In genomic region chr13:99560674-99561639, GRCm38 (mm10) we compare ENCODE assay signal across 12 mouse cellular contexts. TPM values are rescaled to one million over a fixed set of nuclear protein-coding genes. Genes with fewer than 3 reads are reported as not detected.
DNase-seq lines count a peak whose midpoint lies in the region; ATAC-seq and TF ChIP-seq lines count a peak whose summit lies in the region.
"Had no signal": no experiment of that assay in that cellular context is flagged by ENCODE, and none has a peak within 500 bp of the region (broad histone marks: within the 10 kb centered on the region; RNA-seq: fewer than 3 reads in every experiment).

No protein-coding gene starts in this region.

- H3K4me2 ChIP-seq in lung, postnatal 0 days (replicated peaks; ENCODE audit: low read depth, low read length) = no peak overlapping the region
- H3K4me2 ChIP-seq in forebrain, embryonic 13.5 days = no peak overlapping the region; the same call in 1 of the 2 replicates
- H3K4me2 ChIP-seq in hindbrain, embryonic 16.5 days (ENCODE audit: low read length) = no peak overlapping the region

- no peaks in the 10 kb centered on the region for H3K36me3 ChIP-seq in lung, postnatal 0 days (ENCODE audit: insufficient read depth, low read length)
- no peaks in the 10 kb centered on the region for H3K36me3 ChIP-seq in forebrain, embryonic 13.5 days (ENCODE audit: poor library complexity, severe bottlenecking)
- no peaks in the 10 kb centered on the region for H3K36me3 ChIP-seq in hindbrain, embryonic 16.5 days (ENCODE audit: control insufficient read depth, insufficient read depth, low read length)

- 54% methylated on average over 12 of the region's 13 CpGs for WGBS in lung, postnatal 0 days
- WGBS in forebrain, embryonic 13.5 days = 20% methylated on average over 12 of the region's 13 CpGs
- WGBS in hindbrain, embryonic 16.5 days = 39% methylated on average over 13 of the region's 13 CpGs

- H3K4me1 ChIP-seq in lung, postnatal 0 days (ENCODE audit: insufficient read depth, low read depth, low read length) = no peaks in the 10 kb centered on the region
- H3K4me1 ChIP-seq in forebrain, embryonic 13.5 days = peaks cover 34% of the 10 kb centered on the region
- peaks cover 18% of the 10 kb centered on the region for H3K4me1 ChIP-seq in hindbrain, embryonic 16.5 days (ENCODE audit: control insufficient read depth, insufficient read depth, low read depth, low read length)

- no peaks in the 10 kb centered on the region for H3K9me3 ChIP-seq in lung, postnatal 0 days (ENCODE audit: low read length)
- H3K9me3 ChIP-seq in forebrain, embryonic 13.5 days (replicated peaks) = no peaks in the 10 kb centered on the region
- H3K9me3 ChIP-seq in hindbrain, embryonic 16.5 days (ENCODE audit: control insufficient read depth, low read length) = no peaks in the 10 kb centered on the region

- DNase-seq in lung, postnatal 10 days = peak; percentile 14
- no peak for DNase-seq in lung, postnatal 0 days (ENCODE audit: low spot score)
- DNase-seq in retina, embryonic 14.5 days (ENCODE audit: low spot score) = peak; percentile 29
- no peak for DNase-seq in cerebellum, adult 11-12 months
- DNase-seq in adrenal gland, adult 18-20 months (ENCODE audit: low spot score in 2 of 2) = no peak
- DNase-seq: adrenal gland, postnatal 14 days; cerebellum, postnatal 14 days; spleen, adult 18-20 months; thymus, postnatal 36 days had no signal

- no peaks in the 10 kb centered on the region for H3K27me3 ChIP-seq in lung, postnatal 0 days (replicated peaks; ENCODE audit: insufficient read depth, low read length)
- no peaks in the 10 kb centered on the region for H3K27me3 ChIP-seq in forebrain, embryonic 13.5 days
- no peaks in the 10 kb centered on the region for H3K27me3 ChIP-seq in hindbrain, embryonic 16.5 days (replicated peaks; ENCODE audit: control insufficient read depth, insufficient read depth, low read length)

- no peak for ATAC-seq in lung, postnatal 0 days
- no peak for ATAC-seq in forebrain, embryonic 13.5 days
- ATAC-seq in hindbrain, embryonic 16.5 days = peak; percentile 51

- TF ChIP-seq CTCF in lung, postnatal 0 days (IDR thresholded peaks at IDR 0.05) = no peak

- no peak overlapping the region for H3K4me3 ChIP-seq in lung, postnatal 0 days (ENCODE audit: low read depth, low read length)
- H3K4me3 ChIP-seq in forebrain, embryonic 13.5 days = no peak overlapping the region
- no peak overlapping the region for H3K4me3 ChIP-seq in hindbrain, embryonic 16.5 days (ENCODE audit: low read length)

- H3K9ac ChIP-seq in lung, postnatal 0 days (replicated peaks; ENCODE audit: low read depth) = no peak overlapping the region
- H3K9ac ChIP-seq in forebrain, embryonic 13.5 days = peak overlapping the region; percentile 35; the same call in 1 of the 2 replicates
- H3K9ac ChIP-seq in hindbrain, embryonic 16.5 days (ENCODE audit: low read depth, low read length) = no peak overlapping the region; the same call in 1 of the 2 replicates

- no peak for TF ChIP-seq EP300 in lung, postnatal 0 days (IDR thresholded peaks at IDR 0.05)

- no peak overlapping the region for H3K27ac ChIP-seq in lung, postnatal 0 days (ENCODE audit: low read length)
- H3K27ac ChIP-seq in forebrain, embryonic 13.5 days = peak overlapping the region; percentile 45; the same call in 1 of the 2 replicates
- H3K27ac ChIP-seq in hindbrain, embryonic 16.5 days (ENCODE audit: low read depth, low read length) = no peak overlapping the region

RNA-seq across cellular contexts. Expression of gene Map1b, which starts 44.6 kb away (rescaled TPM):
- 31.2 and 39.1 TPM in 2 replicates for polyA plus RNA-seq in lung, postnatal 0 days (2015; fragmentation: Nextera tagmentation; extraction: Ambion mirVana)
- 1,694 and 1,735 TPM in 2 replicates for polyA plus RNA-seq in forebrain, embryonic 13.5 days (2015; fragmentation: Nextera tagmentation; extraction: Ambion mirVana)
- 1,907 and 2,195 TPM in 2 replicates for polyA plus RNA-seq in hindbrain, embryonic 16.5 days (2015; fragmentation: Nextera tagmentation; extraction: Ambion mirVana)
- total RNA-seq in adrenal gland, adult 18-20 months (2021) = 100 to 1,000 TPM in 1 of 2 experiments, 10 to 100 TPM in 1; 78.5 to 120 TPM
- total RNA-seq: MEL had no signal

Comparison
In these comparisons a context has a peak if more than half of its experiments do, and no peak if none do; other contexts are left out.
1. DNase-seq: peak in lung, postnatal 10 days (single experiment) and retina, embryonic 14.5 days (single experiment); none in lung, postnatal 0 days (single experiment), cerebellum, adult 11-12 months (single experiment) and adrenal gland, adult 18-20 months (0 of 2).
2. RNA of gene Map1b, which starts 44.6 kb away (polyA plus RNA-seq): 1,907 to 2,195 TPM in hindbrain, embryonic 16.5 days and 1,694 to 1,735 TPM in forebrain, embryonic 13.5 days; 31.2 to 39.1 TPM in lung, postnatal 0 days; every median in the first group is over 10 times any median in the second.